Mouse (Mus musculus) forebrain, embryonic 10.5 days (tissue): ENCODE results near the gene Reep6. TPM values are rescaled to one million over a fixed set of nuclear protein-coding genes. Genes with fewer than 3 reads are reported as not detected.

ENCODE experiments used
- DNase-seq: peaks from one replicate; pipeline ENCODE4 v3.0.0-alpha.2; 2017; ENCODE audit warnings: low spot score; ENCODE audit errors: extremely low spot score
- H3K27ac ChIP-seq: fragments of 300-500 bp; sonication (generic); 2 replicates; pipeline ENCODE4 v1.5.1; 2016; ENCODE audit warnings: mild to moderate bottlenecking
- H3K27me3 ChIP-seq: fragments of 300-500 bp; sonication (generic); 2 replicates; pipeline ENCODE4 v1.6.1; 2016; ENCODE audit warnings: mild to moderate bottlenecking; ENCODE audit not compliant: poor library complexity, severe bottlenecking
- H3K36me3 ChIP-seq: fragments of 300-500 bp; sonication (generic); replicated peaks from 2 replicates; pipeline ENCODE4 v1.6.1; 2016; ENCODE audit warnings: mild to moderate bottlenecking, moderate library complexity
- H3K4me1 ChIP-seq: fragments of 300-500 bp; sonication (generic); 2 replicates; pipeline ENCODE4 v1.6.1; 2016
- H3K4me3 ChIP-seq: fragments of 300-500 bp; sonication (generic); 2 replicates; pipeline ENCODE4 v1.5.1; 2016; ENCODE audit warnings: mild to moderate bottlenecking, moderate library complexity
- H3K9me3 ChIP-seq: fragments of 300-500 bp; sonication (generic); 2 replicates; pipeline ENCODE4 v1.6.1; 2016; ENCODE audit warnings: mild to moderate bottlenecking, moderate library complexity
- WGBS: fragments of 180-500 bp; shearing (Covaris S2); methylation state at CpG from one replicate; pipeline ENCODE4 v1.1.7; 2016; 5-methylcytosine and 5-hydroxymethylcytosine counted together
- polyA plus RNA-seq: library from polyadenylated mRNA; unstranded; fragments of >200 nt; fragmentation: Nextera tagmentation; extraction: Ambion mirVana; gene quantifications from 2 replicates; pipeline ENCODE4 v1.2.1, GENCODE M21; 2016

The Reep6 gene
- polyA plus RNA-seq, 1 experiment from 2014 or later, result 7.7 TPM

GRCm38 (mm10) chr10:80371983-80372382 lies 42.2 kb downstream of the Reep6 start:
- H3K4me3 ChIP-seq, result peak overlapping the region; percentile 37
- H3K27me3 ChIP-seq, result peaks cover 25% of the 10 kb centered on the region
- DNase-seq, result no peak
- H3K36me3 ChIP-seq, result no peaks in the 10 kb centered on the region
- 59% methylated on average over 9 of the region's 9 CpGs for WGBS
- H3K9me3 ChIP-seq, result 0 out of 2 replicates have a peak, but pooled peaks cover 5% of the 10 kb centered on the region
- H3K27ac ChIP-seq, result peak overlapping the region; percentile 62; the same call in 1 of the 2 replicates
- H3K4me1 ChIP-seq, result peaks cover 15% of the 10 kb centered on the region

- WGBS, result 86% methylated on average over 6 of the region's 6 CpGs
- Histone ChIP-seq H3K27ac (no peak overlapping the region), H3K36me3 (no peaks in the 10 kb centered on the region), H3K4me3 (no peak overlapping the region), H3K27me3 (peaks cover 19% of the 10 kb centered on the region), H3K4me1 (peaks cover 15% of the 10 kb centered on the region), H3K9me3 (0 out of 2 replicates have a peak, but pooled peaks cover 5% of the 10 kb centered on the region)
- no peak for DNase-seq
These were observed 43.0 kb downstream of the Reep6 start for GRCm38 (mm10) chr10:80372706-80373105.

- Histone ChIP-seq H3K4me3 (no peak overlapping the region), H3K27me3 (peaks cover 12% of the 10 kb centered on the region), H3K9me3 (no peaks in the 10 kb centered on the region), H3K27ac (no peak overlapping the region), H3K36me3 (0 out of 2 replicates have a peak, but pooled peaks cover under 1% of the 10 kb centered on the region), H3K4me1 (peaks cover 15% of the 10 kb centered on the region)
- WGBS, result 17% methylated on average over 6 of the region's 6 CpGs
- peak; percentile 63 for DNase-seq
These were observed 44.3 kb downstream of the Reep6 start for GRCm38 (mm10) chr10:80374063-80374462.

GRCm38 (mm10) chr10:80376160-80376559 lies 46.4 kb downstream of the Reep6 start:
- peak; percentile 94 for DNase-seq
- H3K27me3 ChIP-seq, result peaks cover 12% of the 10 kb centered on the region
- WGBS, result 2% methylated on average over 7 of the region's 7 CpGs

GRCm38 (mm10) chr10:80377716-80378115 lies 48.0 kb downstream of the Reep6 start:
- H3K4me3 ChIP-seq, result no peak overlapping the region
- H3K27me3 ChIP-seq, result peaks cover 8% of the 10 kb centered on the region
- H3K9me3 ChIP-seq, result no peaks in the 10 kb centered on the region
- 48% methylated on average over 10 of the region's 10 CpGs for WGBS
- H3K27ac ChIP-seq, result no peak overlapping the region
- no peak for DNase-seq
- peaks cover 4% of the 10 kb centered on the region; the same call in 1 of the 2 replicates for H3K4me1 ChIP-seq
- H3K36me3 ChIP-seq, result peaks cover 37% of the 10 kb centered on the region

More at GRCm38 (mm10) chr10:80376160-80376559, 46.4 kb downstream of the Reep6 start:
- Histone ChIP-seq H3K9me3 (no peaks in the 10 kb centered on the region), H3K4me1 (peaks cover 16% of the 10 kb centered on the region), H3K27ac (no peak overlapping the region), H3K4me3 (no peak overlapping the region), H3K36me3 (peaks cover 21% of the 10 kb centered on the region)

- no peak for DNase-seq
- no peaks in the 10 kb centered on the region for H3K27me3 ChIP-seq
- H3K4me3 ChIP-seq, result peak overlapping the region; percentile 95; the same call in 1 of the 2 replicates
- H3K9me3 ChIP-seq, result no peaks in the 10 kb centered on the region
- peaks cover 64% of the 10 kb centered on the region for H3K36me3 ChIP-seq
- WGBS, result 95% methylated on average over 7 of the region's 7 CpGs
- peaks cover 44% of the 10 kb centered on the region for H3K4me1 ChIP-seq
- 0 out of 2 replicates have a peak overlapping the region, but pooled peaks have one; percentile 95 for H3K27ac ChIP-seq
These were observed 53.0 kb downstream of the Reep6 start for GRCm38 (mm10) chr10:80382641-80383365.

- H3K4me1 ChIP-seq, result peaks cover 50% of the 10 kb centered on the region
- WGBS, result 79% methylated on average over 4 of the region's 4 CpGs
- peak overlapping the region; percentile 95; the same call in 1 of the 2 replicates for H3K27ac ChIP-seq
- DNase-seq, result no peak
- no peaks in the 10 kb centered on the region for H3K9me3 ChIP-seq
- H3K36me3 ChIP-seq, result peaks cover 64% of the 10 kb centered on the region
- no peaks in the 10 kb centered on the region for H3K27me3 ChIP-seq
- H3K4me3 ChIP-seq, result peak overlapping the region; percentile 95
These were observed 53.7 kb downstream of the Reep6 start for GRCm38 (mm10) chr10:80383431-80383830.

- H3K36me3 ChIP-seq, result peaks cover 63% of the 10 kb centered on the region
These were observed 54.4 kb downstream of the Reep6 start for GRCm38 (mm10) chr10:80384115-80384639.

GRCm38 (mm10) chr10:80384709-80385108 lies 55.0 kb downstream of the Reep6 start:
- peaks cover 62% of the 10 kb centered on the region for H3K36me3 ChIP-seq

More at GRCm38 (mm10) chr10:80384115-80384639, 54.4 kb downstream of the Reep6 start:
- Histone ChIP-seq H3K4me3 (peak overlapping the region; percentile 95), H3K27ac (peak overlapping the region; percentile 95; the same call in 1 of the 2 replicates), H3K9me3 (no peaks in the 10 kb centered on the region), H3K27me3 (no peaks in the 10 kb centered on the region), H3K4me1 (peaks cover 55% of the 10 kb centered on the region)
- whole genome bisulfite sequencing, result 86% methylated on average over 4 of the region's 4 CpGs
- no peak for DNase-seq

GRCm38 (mm10) chr10:80385310-80385709 lies 55.6 kb downstream of the Reep6 start:
- no peaks in the 10 kb centered on the region for H3K9me3 ChIP-seq
- H3K4me3 ChIP-seq, result peak overlapping the region; percentile 95
- peaks cover 62% of the 10 kb centered on the region for H3K36me3 ChIP-seq
- 18% methylated on average over 7 of the region's 7 CpGs for WGBS
- no peaks in the 10 kb centered on the region for H3K27me3 ChIP-seq
- peak overlapping the region; percentile 95 for H3K27ac ChIP-seq
- no peak for DNase-seq
- peaks cover 55% of the 10 kb centered on the region for H3K4me1 ChIP-seq

More at GRCm38 (mm10) chr10:80384709-80385108, 55.0 kb downstream of the Reep6 start:
- Histone ChIP-seq H3K9me3 (no peaks in the 10 kb centered on the region), H3K27ac (peak overlapping the region; percentile 95), H3K4me1 (peaks cover 55% of the 10 kb centered on the region), H3K27me3 (no peaks in the 10 kb centered on the region), H3K4me3 (peak overlapping the region; percentile 95)
- no peak for DNase-seq
- 87% methylated on average over 7 of the region's 7 CpGs for WGBS
